Mouse (Mus musculus) ES-Bruce4 (cell line): ENCODE results near the gene Prkch.

Experiments used
- CTCF ChIP-seq: IDR thresholded peaks from one replicate; pipeline ENCODE4 v1.8.1; 2011; ENCODE audit warnings: low read depth, low read length
- POLR2A ChIP-seq: IDR thresholded peaks from one replicate; pipeline ENCODE4 v1.8.1; 2011; ENCODE audit warnings: low read length; ENCODE audit not compliant: insufficient read depth

GRCm38 (mm10) chr12:73718036-73718435, 133.4 kb downstream of the Prkch start:
- TF ChIP-seq CTCF (no peak), POLR2A (no peak)
